Mouse (Mus musculus) ES-E14 (cell line): ENCODE data around the gene Arih2.

Source experiments
- CHD2 ChIP-seq: IDR thresholded peaks from 2 replicates; pipeline ENCODE4 v1.6.1; 2014; ENCODE audit warnings: mild to moderate bottlenecking, low read depth, low read length, inconsistent platforms
- HCFC1 ChIP-seq: IDR thresholded peaks from 2 replicates; pipeline ENCODE4 v1.6.1; 2012; ENCODE audit warnings: low read length, inconsistent platforms, borderline replicate concordance; ENCODE audit not compliant: insufficient read depth
- MAFK ChIP-seq: IDR thresholded peaks from 2 replicates; pipeline ENCODE4 v1.6.1; 2014; ENCODE audit warnings: mild to moderate bottlenecking, low read depth, low read length, inconsistent platforms; ENCODE audit not compliant: insufficient read depth
- ZC3H11A ChIP-seq: IDR thresholded peaks from 2 replicates; pipeline ENCODE4 v1.6.1; 2012; ENCODE audit warnings: low read depth, mild to moderate bottlenecking, inconsistent platforms, low read length, borderline replicate concordance
- ZNF384 ChIP-seq: IDR thresholded peaks from 2 replicates; pipeline ENCODE4 v1.6.1; 2012; ENCODE audit warnings: low read depth, low read length, inconsistent platforms

GRCm38 (mm10) chr9:108587571-108588180 lies 61.5 kb downstream of the Arih2 start:
- TF ChIP-seq CHD2 = no peak
- TF ChIP-seq ZC3H11A = no peak
- no peak for TF ChIP-seq MAFK
- no peak for TF ChIP-seq HCFC1
- TF ChIP-seq ZNF384 = no peak
